Mouse (Mus musculus) small intestine, adult 2 months (tissue): ENCODE data around the gene Dnajc22.

ENCODE experiments used
- CTCF ChIP-seq: fragments of 200-500 bp; IDR thresholded peaks from 2 replicates; pipeline ENCODE4 v1.5.1; 2012; ENCODE audit warnings: low read depth, mild to moderate bottlenecking, control low read depth, inconsistent platforms, low read length, moderate library complexity, mixed read lengths; ENCODE audit not compliant: insufficient replicate concordance, insufficient read length; ENCODE audit errors: extremely low read depth
- POLR2A ChIP-seq: fragments of 200-500 bp; IDR thresholded peaks from 2 replicates; pipeline ENCODE4 v1.6.1; 2012; ENCODE audit warnings: low read depth, mild to moderate bottlenecking, control low read depth, inconsistent platforms, low read length, moderate library complexity

- TF ChIP-seq CTCF: peak; percentile 70
- no peak for TF ChIP-seq POLR2A
These were observed 4.7 kb upstream of the Dnajc22 start for GRCm38 (mm10) chr15:99088292-99088691.
